Mouse (Mus musculus) spleen, adult 2 months (tissue): ENCODE data around the gene Pigm.

Experiments used
- CTCF ChIP-seq: fragments of 200-500 bp; IDR thresholded peaks from 2 replicates; pipeline ENCODE4 v1.5.1; 2011; ENCODE audit warnings: mild to moderate bottlenecking, inconsistent platforms; ENCODE audit not compliant: insufficient read depth, insufficient read length, insufficient replicate concordance; ENCODE audit errors: extremely low read depth
- POLR2A ChIP-seq: fragments of 200-500 bp; IDR thresholded peaks from 2 replicates; pipeline ENCODE4 v1.6.1; 2011; ENCODE audit warnings: low read depth, low read length, inconsistent platforms

- TF ChIP-seq POLR2A (no peak), CTCF (no peak)
Measured at GRCm38 (mm10) chr1:172392643-172393170, 16.4 kb downstream of the Pigm start.
